Mouse (Mus musculus) liver, embryonic 15.5 days (tissue): ENCODE results near the gene Tubgcp3. TPM values are rescaled to one million over a fixed set of nuclear protein-coding genes. Genes with fewer than 3 reads are reported as not detected.

Source experiments
- ATAC-seq: fragments of 200-750 bp; cut with Nextera tagmentation; 2 replicates; pipeline ENCODE4 v1.8.0; 2017; ENCODE audit warnings: moderate number of reproducible peaks, mild to moderate bottlenecking, moderate library complexity; ENCODE audit not compliant: insufficient read depth
- H3K27ac ChIP-seq: fragments of 300-500 bp; sonication (generic); replicated peaks from 2 replicates; pipeline ENCODE4 v1.5.1; 2015; ENCODE audit warnings: mild to moderate bottlenecking, inconsistent platforms
- H3K27me3 ChIP-seq: fragments of 300-500 bp; sonication (generic); 2 replicates; pipeline ENCODE4 v1.6.1; 2015; ENCODE audit warnings: mild to moderate bottlenecking, inconsistent platforms
- H3K36me3 ChIP-seq: fragments of 300-500 bp; sonication (generic); replicated peaks from 2 replicates; pipeline ENCODE4 v1.6.1; 2015; ENCODE audit warnings: moderate library complexity, mild to moderate bottlenecking, inconsistent platforms
- H3K4me1 ChIP-seq: fragments of 300-500 bp; sonication (generic); replicated peaks from 2 replicates; pipeline ENCODE4 v1.6.1; 2015; ENCODE audit warnings: inconsistent platforms
- H3K4me2 ChIP-seq: fragments of 300-500 bp; sonication (generic); 2 replicates; pipeline ENCODE4 v1.6.1; 2015; ENCODE audit warnings: moderate library complexity, mild to moderate bottlenecking, inconsistent platforms
- H3K4me3 ChIP-seq: fragments of 300-500 bp; sonication (generic); replicated peaks from 2 replicates; pipeline ENCODE4 v1.5.1; 2015; ENCODE audit warnings: mild to moderate bottlenecking, inconsistent platforms
- H3K9ac ChIP-seq: fragments of 300-500 bp; sonication (generic); 2 replicates; pipeline ENCODE4 v1.6.1; 2015; ENCODE audit warnings: moderate library complexity, mild to moderate bottlenecking, inconsistent platforms
- H3K9me3 ChIP-seq: fragments of 300-500 bp; sonication (generic); replicated peaks from 2 replicates; pipeline ENCODE4 v1.6.1; 2016; ENCODE audit warnings: inconsistent platforms
- WGBS: fragments of 180-500 bp; shearing (Covaris S2); methylation state at CpG from one replicate; pipeline ENCODE4 v1.1.7; 2015; ENCODE audit warnings: mixed read lengths; ENCODE audit not compliant: insufficient replicate concordance; 5-methylcytosine and 5-hydroxymethylcytosine counted together
- polyA plus RNA-seq: library from polyadenylated mRNA; unstranded; fragments of >200 nt; fragmentation: Nextera tagmentation; extraction: Ambion mirVana; gene quantifications from 2 replicates; pipeline ENCODE4 v1.2.1, GENCODE M21; 2015

Gene Tubgcp3
- polyA plus RNA-seq = 22.4 and 24.0 TPM in 2 replicates

DNA sequence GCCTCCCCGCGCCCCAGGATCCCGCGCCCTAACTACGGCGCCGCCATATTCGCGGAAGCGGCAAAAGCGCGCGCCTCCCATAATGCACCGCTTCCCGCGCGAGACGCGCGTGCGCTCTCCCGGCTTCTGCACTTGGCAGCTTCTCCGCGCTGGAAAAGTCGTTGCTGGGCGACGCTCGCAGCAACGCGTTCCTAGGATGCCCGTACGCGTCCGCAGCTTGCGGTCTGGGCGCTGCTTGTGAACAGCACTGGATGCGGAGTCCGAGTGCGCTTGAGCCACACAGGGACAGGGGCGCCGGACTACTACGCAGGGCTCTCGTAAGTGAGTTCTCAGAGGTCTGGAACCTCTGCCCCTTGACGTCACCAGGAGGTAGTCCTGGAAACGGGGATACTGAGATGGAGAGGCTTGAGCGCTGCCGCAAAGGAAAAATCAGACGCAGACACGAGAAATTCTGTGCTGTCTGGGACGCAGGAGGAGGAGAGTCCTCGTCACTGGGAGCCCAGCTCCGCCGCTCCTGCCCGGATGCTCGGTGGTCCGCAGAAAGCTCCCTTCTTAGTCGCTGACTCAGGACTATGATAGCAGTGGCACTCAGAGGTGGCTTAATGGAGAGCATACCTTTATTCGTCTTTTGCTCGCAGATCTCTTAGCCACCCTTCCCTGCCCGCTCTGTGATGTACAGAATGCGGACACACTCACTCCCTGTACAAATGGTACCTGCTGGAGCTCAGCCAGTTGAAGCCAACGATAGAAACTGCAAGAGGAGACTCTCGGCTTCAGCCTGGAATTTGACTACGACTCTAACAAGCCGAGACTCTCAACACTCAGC is at the start of gene Tubgcp3:
TSS of gene Tubgcp3 (minus strand) at position 193 of the 826 bp plus-strand sequence.
- no peaks in the 10 kb centered on the region for H3K9me3 ChIP-seq
- H3K36me3 ChIP-seq = peaks cover 20% of the 10 kb centered on the region
- peak within 1 kb of the TSS; percentile 84 for H3K9ac ChIP-seq
- peak within 1 kb of the TSS; percentile 97 for H3K4me3 ChIP-seq
- peak; percentile 85 for ATAC-seq
- H3K27me3 ChIP-seq = peaks cover 34% of the 10 kb centered on the region
- peak within 1 kb of the TSS; percentile 96 for H3K4me2 ChIP-seq
- H3K4me1 ChIP-seq = peaks cover 34% of the 10 kb centered on the region
- H3K27ac ChIP-seq = peak within 1 kb of the TSS; percentile 80
- 3% methylated on average over 65 of the region's 65 CpGs for WGBS

DNA sequence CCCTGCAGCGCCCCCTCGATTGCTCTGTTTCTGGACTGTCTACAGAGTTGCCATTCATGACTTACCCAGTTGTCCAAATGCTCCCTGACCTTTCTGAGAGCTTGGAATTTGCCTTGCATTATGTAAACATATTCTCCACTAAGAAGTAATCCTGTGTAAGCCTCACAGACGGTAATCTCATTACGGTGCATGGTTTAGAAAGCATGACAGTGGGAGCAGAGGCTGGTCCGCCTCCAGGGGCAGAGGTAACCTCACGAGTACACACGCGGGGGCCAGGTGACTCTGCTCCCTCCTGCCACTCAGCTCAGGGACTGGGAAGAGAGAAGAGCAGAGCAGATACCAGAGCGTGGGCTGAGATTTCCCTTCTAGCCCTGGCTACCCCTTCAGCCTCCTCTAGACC is 47.0 kb upstream of the Tubgcp3 start:
- no peak for ATAC-seq
- H3K9ac ChIP-seq = no peak overlapping the region
- 65% methylated on average over 9 of the region's 9 CpGs for WGBS

DNA sequence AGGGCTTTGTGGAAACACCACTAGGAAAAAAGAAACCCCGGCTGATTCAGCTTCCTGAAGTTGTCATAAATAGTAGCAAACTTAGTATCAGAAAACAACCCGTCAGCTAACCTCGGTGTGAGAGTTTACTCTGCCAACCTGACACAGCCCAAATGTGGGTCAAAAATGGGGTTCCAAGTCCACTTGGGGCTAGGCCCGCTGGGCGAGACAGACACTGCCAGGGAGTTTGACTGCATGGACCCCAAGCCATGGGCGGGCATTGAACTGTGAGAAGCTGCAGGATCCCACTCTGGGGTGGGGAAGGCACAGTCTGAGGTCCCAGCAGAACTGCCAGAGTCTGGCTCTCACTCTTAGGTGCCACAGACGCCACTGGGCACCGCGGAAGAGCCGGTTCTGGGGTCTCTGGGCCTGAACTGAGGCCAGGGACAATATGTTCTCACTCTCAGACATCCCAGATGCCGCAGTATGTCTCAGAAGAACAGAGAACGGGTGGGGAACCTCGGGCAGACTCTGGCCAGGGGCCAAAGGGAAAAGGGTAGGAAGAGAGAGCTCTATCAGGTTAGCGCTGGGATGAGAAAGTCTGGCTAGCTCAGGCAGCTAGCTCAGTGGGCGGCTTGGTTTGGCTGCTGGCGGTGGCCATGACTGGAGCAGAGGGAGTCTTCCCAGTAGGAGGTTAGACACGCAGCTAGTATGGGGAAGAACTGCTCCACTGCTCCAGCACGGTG is 44.0 kb upstream of the Tubgcp3 start:
- no peaks in the 10 kb centered on the region for H3K9me3 ChIP-seq
- H3K4me1 ChIP-seq = peaks cover 5% of the 10 kb centered on the region; the same call in 1 of the 2 replicates
- no peak overlapping the region for H3K4me2 ChIP-seq
- 0 out of 2 replicates have a peak, but pooled peaks cover 2% of the 10 kb centered on the region for H3K27me3 ChIP-seq
- no peaks in the 10 kb centered on the region for H3K36me3 ChIP-seq
- 64% methylated on average over 18 of the region's 18 CpGs for WGBS
- no peak overlapping the region for H3K9ac ChIP-seq
- H3K27ac ChIP-seq = no peak overlapping the region
- H3K4me3 ChIP-seq = no peak overlapping the region
- ATAC-seq = no peak

More for the DNA sequence above, 47.0 kb upstream of the Tubgcp3 start:
- Histone ChIP-seq H3K4me2 (no peak overlapping the region), H3K4me1 (0 out of 2 replicates have a peak, but pooled peaks cover 6% of the 10 kb centered on the region), H3K27me3 (0 out of 2 replicates have a peak, but pooled peaks cover 2% of the 10 kb centered on the region), H3K36me3 (no peaks in the 10 kb centered on the region), H3K9me3 (no peaks in the 10 kb centered on the region), H3K4me3 (no peak overlapping the region), H3K27ac (no peak overlapping the region)

DNA sequence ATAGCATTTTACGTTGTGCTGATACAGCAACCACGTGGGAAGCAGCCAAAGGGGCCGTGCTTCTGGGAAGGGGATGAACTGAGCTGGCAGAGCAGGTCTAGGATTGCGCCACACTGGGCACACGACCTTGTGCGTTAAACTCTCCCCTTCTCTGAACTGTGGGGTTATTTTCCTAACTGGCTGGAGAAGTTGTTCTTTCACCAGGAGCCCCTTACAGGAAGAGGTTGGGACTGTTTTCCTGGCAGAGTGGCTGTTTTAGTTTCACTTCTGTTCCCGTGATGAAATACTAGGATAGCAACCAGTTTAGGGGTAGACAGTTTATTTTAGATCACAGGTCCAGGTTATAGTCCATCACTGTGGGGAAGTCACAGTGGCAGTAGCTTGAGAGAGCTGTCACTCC is 39.6 kb upstream of the Tubgcp3 start:
- H3K36me3 ChIP-seq = no peaks in the 10 kb centered on the region
- ATAC-seq = no peak
- H3K4me1 ChIP-seq = peaks cover 3% of the 10 kb centered on the region; the same call in 1 of the 2 replicates
- H3K27me3 ChIP-seq = peaks cover 14% of the 10 kb centered on the region; the same call in 1 of the 2 replicates
- no peak overlapping the region for H3K27ac ChIP-seq
- H3K4me2 ChIP-seq = peak overlapping the region; percentile 15
- H3K9ac ChIP-seq = no peak overlapping the region
- no peaks in the 10 kb centered on the region for H3K9me3 ChIP-seq
- 50% methylated on average over 7 of the region's 7 CpGs for WGBS
- H3K4me3 ChIP-seq = no peak overlapping the region

DNA sequence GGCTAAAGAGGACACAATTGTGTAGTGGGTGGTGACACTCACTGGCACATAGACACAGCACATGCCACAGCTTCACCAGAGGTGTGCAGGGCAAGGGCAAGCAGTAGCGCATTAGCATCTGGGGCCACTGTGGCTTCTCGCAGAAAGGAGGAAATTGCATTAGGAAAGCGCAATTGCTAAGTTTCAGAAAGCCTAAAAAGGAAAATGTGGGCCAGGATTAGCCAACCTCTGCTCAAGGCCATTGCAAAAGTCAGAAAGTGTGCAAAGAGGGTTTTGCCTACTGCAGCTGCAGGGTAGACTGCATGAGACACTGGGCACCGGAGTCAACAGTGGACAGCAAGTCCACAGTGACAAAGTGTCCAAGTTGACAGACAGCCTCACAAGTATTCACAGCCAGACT is 31.5 kb upstream of the Tubgcp3 start:
- Histone ChIP-seq H3K27me3 (peaks cover 23% of the 10 kb centered on the region), H3K36me3 (no peaks in the 10 kb centered on the region), H3K4me2 (no peak overlapping the region), H3K9ac (no peak overlapping the region), H3K27ac (no peak overlapping the region), H3K9me3 (no peaks in the 10 kb centered on the region), H3K4me3 (no peak overlapping the region), H3K4me1 (no peaks in the 10 kb centered on the region)
- WGBS = 64% methylated on average over 4 of the region's 4 CpGs
- ATAC-seq = no peak

DNA sequence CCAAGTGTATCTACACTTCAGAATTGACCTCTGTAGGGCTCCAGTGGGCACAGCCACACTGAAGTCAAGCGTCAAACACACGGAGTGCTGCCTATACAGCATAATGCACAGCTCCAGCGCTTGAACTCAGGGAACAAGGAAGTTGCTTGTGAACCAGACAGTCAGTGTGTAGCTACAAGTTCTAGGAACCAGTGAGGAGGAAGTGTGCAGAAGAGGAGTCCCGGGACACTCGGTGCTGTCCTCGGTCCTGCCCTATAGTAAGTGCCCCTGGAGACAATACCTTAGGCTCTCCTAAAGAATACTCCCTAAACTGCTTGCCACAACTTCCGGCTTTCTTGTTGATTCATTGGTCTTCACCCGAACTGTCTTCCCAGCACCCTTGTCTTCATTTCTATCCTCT is 30.2 kb upstream of the Tubgcp3 start:
- Histone ChIP-seq H3K9ac (no peak overlapping the region), H3K36me3 (no peaks in the 10 kb centered on the region), H3K4me1 (no peaks in the 10 kb centered on the region), H3K9me3 (no peaks in the 10 kb centered on the region), H3K27me3 (peaks cover 23% of the 10 kb centered on the region), H3K4me2 (no peak overlapping the region), H3K4me3 (no peak overlapping the region), H3K27ac (no peak overlapping the region)
- no peak for ATAC-seq
- WGBS = 31% methylated on average over 8 of the region's 8 CpGs

DNA sequence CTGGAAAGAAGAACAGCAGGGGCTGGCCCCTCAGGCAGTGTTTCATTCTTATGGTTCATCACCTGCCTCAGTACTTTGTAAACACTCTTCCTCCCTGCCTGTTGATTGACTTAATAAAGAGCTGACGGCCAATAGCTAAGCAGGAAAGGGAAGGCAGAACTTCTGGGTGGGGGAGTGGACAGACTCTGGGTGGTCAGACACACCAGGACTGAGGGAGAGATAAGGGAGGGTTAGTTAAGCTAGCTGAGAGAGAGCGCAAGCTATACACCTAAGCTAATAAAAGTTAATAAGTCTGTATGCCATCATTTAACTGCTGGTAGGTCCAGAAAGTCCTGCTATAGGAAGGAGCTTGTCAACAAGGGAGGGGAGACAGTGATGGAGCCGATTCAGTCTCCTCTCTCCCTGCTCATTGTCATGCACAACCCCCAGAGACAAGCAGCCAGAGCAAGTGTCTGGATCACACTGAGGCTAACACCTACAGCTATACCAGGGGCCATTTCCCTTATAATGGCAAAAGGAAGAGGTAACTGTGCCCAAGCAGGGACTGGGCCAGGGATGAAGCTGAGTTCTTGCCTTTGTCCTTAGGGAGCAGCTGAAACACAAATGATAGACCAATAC is 26.7 kb upstream of the Tubgcp3 start:
- peaks cover 26% of the 10 kb centered on the region for H3K27me3 ChIP-seq
- WGBS = 28% methylated on average over 3 of the region's 3 CpGs
- no peak for ATAC-seq
- H3K4me2 ChIP-seq = no peak overlapping the region
- H3K9me3 ChIP-seq = no peaks in the 10 kb centered on the region
- H3K36me3 ChIP-seq = no peaks in the 10 kb centered on the region
- no peak overlapping the region for H3K4me3 ChIP-seq
- no peak overlapping the region for H3K27ac ChIP-seq
- H3K4me1 ChIP-seq = no peaks in the 10 kb centered on the region
- H3K9ac ChIP-seq = no peak overlapping the region

DNA sequence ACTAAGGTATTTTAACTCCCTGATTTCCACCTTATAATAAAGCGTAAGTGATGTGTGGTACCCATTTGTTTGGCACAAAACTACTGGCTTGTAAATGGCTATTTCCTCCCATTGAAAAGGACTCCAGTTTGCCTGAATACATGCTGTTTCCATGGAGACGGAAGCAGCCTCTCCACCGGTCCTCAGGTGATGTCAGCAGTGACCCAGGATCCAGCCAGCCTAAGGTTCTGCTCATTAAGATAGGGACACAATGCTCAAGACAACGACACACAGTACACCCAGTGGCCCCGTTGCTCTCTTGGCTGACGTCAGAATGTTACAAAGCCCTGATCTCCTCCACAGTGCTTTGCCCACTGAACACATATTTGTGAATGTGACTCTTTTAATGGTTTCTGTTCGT is 16.8 kb upstream of the Tubgcp3 start:
- H3K36me3 ChIP-seq = no peaks in the 10 kb centered on the region
- no peak overlapping the region for H3K9ac ChIP-seq
- H3K27me3 ChIP-seq = peaks cover 20% of the 10 kb centered on the region; the same call in 1 of the 2 replicates
- H3K27ac ChIP-seq = no peak overlapping the region
- no peak overlapping the region for H3K4me2 ChIP-seq
- no peaks in the 10 kb centered on the region for H3K4me1 ChIP-seq
- no peak for ATAC-seq
- 49% methylated on average over 7 of the region's 7 CpGs for WGBS
- no peak overlapping the region for H3K4me3 ChIP-seq
- no peaks in the 10 kb centered on the region for H3K9me3 ChIP-seq

DNA sequence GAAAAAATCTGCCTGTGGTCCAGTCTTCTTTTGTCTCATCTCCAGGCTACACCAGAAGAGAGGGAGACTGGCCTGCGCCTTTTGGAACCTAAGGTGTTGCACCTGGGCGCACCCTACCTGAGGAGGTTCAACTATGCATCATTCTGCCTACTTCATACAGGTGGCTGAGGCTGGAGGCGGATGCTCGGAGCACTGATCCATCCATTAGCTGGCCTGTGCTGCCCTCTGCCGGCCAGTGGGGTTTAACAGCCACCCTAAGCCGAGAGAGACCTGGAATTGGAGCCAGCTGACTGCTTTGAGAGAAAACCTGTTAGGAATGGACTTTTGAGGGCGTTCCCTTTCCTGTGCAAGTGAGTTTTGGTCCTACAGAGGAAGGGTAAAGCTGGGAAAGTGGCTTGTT is 5.5 kb upstream of the Tubgcp3 start:
- Histone ChIP-seq H3K36me3 (no peaks in the 10 kb centered on the region), H3K9me3 (no peaks in the 10 kb centered on the region), H3K4me3 (no peak overlapping the region), H3K9ac (no peak overlapping the region), H3K27ac (no peak overlapping the region), H3K4me1 (peaks cover 5% of the 10 kb centered on the region), H3K4me2 (no peak overlapping the region), H3K27me3 (peaks cover 62% of the 10 kb centered on the region)
- WGBS = 3% methylated on average over 7 of the region's 7 CpGs
- ATAC-seq = no peak

DNA sequence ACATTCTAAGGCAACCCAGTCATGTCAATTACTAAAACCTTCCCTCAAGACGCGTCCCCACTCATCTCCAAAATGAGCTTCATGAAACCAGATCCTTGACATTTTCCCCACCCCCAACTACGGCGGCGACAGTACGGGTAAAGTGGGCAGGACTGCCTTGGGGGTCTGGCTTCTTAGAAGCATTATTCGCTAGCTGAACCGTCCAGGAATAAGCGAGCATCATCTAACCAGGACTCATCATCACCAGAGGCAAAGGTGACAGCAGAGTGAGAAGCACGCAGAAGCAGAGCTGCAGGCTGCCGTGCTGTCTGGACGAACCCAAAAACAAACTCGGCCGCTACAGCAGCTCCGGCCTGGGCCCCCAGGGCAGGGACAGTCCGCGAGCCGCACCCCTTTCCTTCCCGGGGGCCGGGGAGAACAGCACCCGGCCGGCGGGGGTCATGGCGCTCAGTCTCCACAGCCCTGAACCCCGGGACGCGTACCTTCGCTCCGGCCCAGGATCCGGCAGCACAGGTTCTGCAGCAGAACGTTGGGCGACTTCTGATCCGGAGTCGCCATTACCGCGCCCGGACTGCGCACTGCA is 484 bp downstream of the Tubgcp3 start:
- Histone ChIP-seq H3K9me3 (no peaks in the 10 kb centered on the region), H3K27ac (peak overlapping the region; percentile 80), H3K4me3 (peak overlapping the region; percentile 97), H3K4me2 (peak overlapping the region; percentile 96), H3K27me3 (peaks cover 27% of the 10 kb centered on the region), H3K9ac (peak overlapping the region; percentile 84), H3K36me3 (peaks cover 23% of the 10 kb centered on the region), H3K4me1 (peaks cover 34% of the 10 kb centered on the region)
- under 1% methylated on average over 38 of the region's 38 CpGs for WGBS
- ATAC-seq = peak; percentile 76
